Mouse (Mus musculus): ENCODE measurements around the gene Abhd8. TPM values are rescaled to one million over a fixed set of nuclear protein-coding genes. Genes with fewer than 3 reads are reported as not detected.

The Abhd8 gene
- total RNA-seq (2014; fragmentation: Nextera tagmentation) (2.6 and 3.9 TPM in 2 replicates), total RNA-seq (2017) (4.5 and 5.0 TPM in 2 replicates), polyA plus RNA-seq (2012) (17.0 and 20.9 TPM in 2 replicates)

DNA sequence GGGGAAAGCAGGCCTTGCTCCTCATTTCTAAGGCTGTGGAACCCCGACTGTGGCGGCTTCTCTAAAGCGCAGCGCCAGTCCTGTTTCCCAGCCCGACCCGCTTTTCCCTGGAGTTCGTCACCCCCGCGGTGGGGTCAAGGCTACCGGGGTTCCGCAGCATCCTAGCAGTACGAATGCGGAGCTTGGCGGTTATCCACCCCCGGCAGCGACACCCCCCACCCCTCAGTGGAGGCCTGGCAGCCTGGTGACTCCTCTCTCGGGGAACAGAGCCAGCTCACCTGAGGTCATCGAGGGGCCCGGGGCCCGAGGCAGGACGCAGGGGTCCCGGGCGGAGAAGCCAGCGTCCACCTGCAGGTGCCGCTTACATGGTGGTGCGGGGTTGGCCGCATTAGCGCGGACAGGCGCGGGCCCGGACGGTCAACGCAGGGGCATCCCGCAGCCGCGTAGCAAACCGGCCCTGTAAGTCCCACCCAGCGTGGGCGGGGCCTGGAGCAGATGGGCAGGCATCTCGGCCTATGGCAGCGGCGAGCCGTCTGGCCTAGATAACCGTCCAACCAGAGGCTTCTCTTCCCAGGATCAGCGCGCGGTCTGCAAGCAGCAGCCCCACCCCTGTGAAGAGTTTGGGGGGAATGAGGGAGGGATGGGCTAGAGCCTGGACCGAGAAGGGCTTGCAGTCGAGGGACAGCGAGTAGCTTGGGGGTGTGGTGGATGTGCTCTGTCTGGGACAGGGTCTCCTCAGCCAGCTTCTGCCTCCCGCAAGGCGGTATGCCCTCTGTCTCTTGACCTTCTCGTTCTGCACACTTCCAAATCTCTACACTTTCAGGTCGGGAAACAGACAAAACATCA, at the start of gene Abhd8:
Gene Abhd8, minus strand, starts transcription at position 468 of the 846 bp plus-strand sequence.
- ATAC-seq (ENCODE audit: extremely low read depth, insufficient number of reproducible peaks, low FRiP score, poor library complexity, severe bottlenecking) = peak; percentile 69
- H3K36me3 ChIP-seq (replicated peaks) = peaks cover 47% of the 10 kb centered on the region
- H3K27me3 ChIP-seq (ENCODE audit: insufficient read depth, low read length) = no peaks in the 10 kb centered on the region
- H3K9me3 ChIP-seq (replicated peaks) = 0 out of 2 replicates have a peak, but pooled peaks cover 2% of the 10 kb centered on the region
- H3K4me3 ChIP-seq (ENCODE audit: low read depth, low read length) = peak within 1 kb of the TSS; percentile 77
- no peak for TF ChIP-seq POLR2AphosphoS5 (IDR thresholded peaks at IDR 0.05; ENCODE audit: insufficient replicate concordance, low read depth, low read length)
- no peak for TF ChIP-seq GATA2 (IDR thresholded peaks at IDR 0.05; ENCODE audit: borderline replicate concordance, low read depth, low read length)
- TF ChIP-seq CTCF (IDR thresholded peaks at IDR 0.05; ENCODE audit: low read depth, low read length) = no peak
- TF ChIP-seq GATA1 (IDR thresholded peaks at IDR 0.05; ENCODE audit: borderline replicate concordance, low read length) = no peak
- no peak for TF ChIP-seq TAL1 (conservative IDR thresholded peaks at IDR 0.05; ENCODE audit: low read depth, low read length)
- H3K4me1 ChIP-seq (ENCODE audit: insufficient read depth, low read depth, low read length) = peaks cover 52% of the 10 kb centered on the region
- DNase-seq (ENCODE audit: low spot score) = peak; percentile 91

GRCm38 (mm10) chr8:71511644-71512043, 48.2 kb upstream of the Abhd8 start, which contains the start of gene Plvap:
Gene Plvap (minus strand): TSS chr8:71511752.
- no peaks in the 10 kb centered on the region for H3K9me3 ChIP-seq (replicated peaks)
- DNase-seq (ENCODE audit: low spot score) = no peak
- no peak within 1 kb of the TSS; the same call in 1 of the 2 replicates for H3K4me3 ChIP-seq (ENCODE audit: low read depth, low read length)
- peak; percentile 15; the same call in 1 of the 2 replicates for ATAC-seq (ENCODE audit: extremely low read depth, insufficient number of reproducible peaks, low FRiP score, poor library complexity, severe bottlenecking)
- peaks cover 51% of the 10 kb centered on the region for H3K27me3 ChIP-seq (ENCODE audit: insufficient read depth, low read length)
- TF ChIP-seq GATA2 (IDR thresholded peaks at IDR 0.05; ENCODE audit: borderline replicate concordance, low read depth, low read length) (no peak), POLR2AphosphoS5 (IDR thresholded peaks at IDR 0.05; ENCODE audit: insufficient replicate concordance, low read depth, low read length) (no peak), CTCF (IDR thresholded peaks at IDR 0.05; ENCODE audit: low read depth, low read length) (no peak), TAL1 (conservative IDR thresholded peaks at IDR 0.05; ENCODE audit: low read depth, low read length) (no peak), GATA1 (IDR thresholded peaks at IDR 0.05; ENCODE audit: borderline replicate concordance, low read length) (no peak)
- peaks cover 17% of the 10 kb centered on the region for H3K4me1 ChIP-seq (ENCODE audit: insufficient read depth, low read depth, low read length)
- no peaks in the 10 kb centered on the region for H3K36me3 ChIP-seq (replicated peaks)

- Histone ChIP-seq H3K4me3 (ENCODE audit: low read depth, low read length) (no peak overlapping the region), H3K36me3 (replicated peaks) (no peaks in the 10 kb centered on the region), H3K27me3 (ENCODE audit: insufficient read depth, low read length) (peaks cover 60% of the 10 kb centered on the region), H3K9me3 (replicated peaks) (no peaks in the 10 kb centered on the region), H3K4me1 (ENCODE audit: insufficient read depth, low read depth, low read length) (peaks cover 17% of the 10 kb centered on the region)
- no peak for TF ChIP-seq POLR2AphosphoS5 (IDR thresholded peaks at IDR 0.05; ENCODE audit: insufficient replicate concordance, low read depth, low read length)
- TF ChIP-seq TAL1 (conservative IDR thresholded peaks at IDR 0.05; ENCODE audit: low read depth, low read length) = no peak
- no peak for TF ChIP-seq CTCF (IDR thresholded peaks at IDR 0.05; ENCODE audit: low read depth, low read length)
- TF ChIP-seq GATA1 (IDR thresholded peaks at IDR 0.05; ENCODE audit: borderline replicate concordance, low read length) = no peak
- no peak for TF ChIP-seq GATA2 (IDR thresholded peaks at IDR 0.05; ENCODE audit: borderline replicate concordance, low read depth, low read length)
- ATAC-seq (ENCODE audit: extremely low read depth, insufficient number of reproducible peaks, low FRiP score, poor library complexity, severe bottlenecking) (no peak), DNase-seq (ENCODE audit: low spot score) (no peak)
These were observed 45.9 kb upstream of the Abhd8 start for GRCm38 (mm10) chr8:71509316-71509715.

DNA sequence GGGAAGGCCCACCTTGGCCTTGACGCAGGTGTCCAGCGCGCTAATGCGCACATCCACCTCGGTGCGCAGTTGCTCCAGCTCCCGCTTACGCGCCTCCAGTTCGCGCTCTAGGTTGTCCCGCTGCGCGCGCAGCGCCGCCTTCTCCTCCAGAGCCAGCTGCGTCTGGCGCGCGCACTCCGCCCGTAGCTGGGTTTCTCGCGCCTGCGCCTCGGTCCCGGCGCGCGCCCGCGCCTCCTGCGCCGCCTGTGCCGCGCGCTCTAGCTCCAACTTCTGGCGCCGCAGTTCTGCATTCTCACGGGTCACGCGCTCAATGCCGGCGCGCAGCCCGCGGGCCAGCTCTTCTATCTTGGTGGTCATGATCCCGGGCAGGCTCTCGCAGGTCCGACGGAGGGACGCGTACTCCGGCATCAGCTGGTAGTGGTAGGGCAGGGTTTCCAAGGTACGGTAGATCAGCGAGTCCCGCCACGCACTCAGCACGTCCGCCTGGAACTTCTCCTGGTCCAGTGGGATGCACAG, 44.2 kb upstream of the Abhd8 start:
- TF ChIP-seq GATA2 (IDR thresholded peaks at IDR 0.05; ENCODE audit: borderline replicate concordance, low read depth, low read length) = no peak
- TF ChIP-seq TAL1 (conservative IDR thresholded peaks at IDR 0.05; ENCODE audit: low read depth, low read length) = no peak
- TF ChIP-seq POLR2AphosphoS5 (IDR thresholded peaks at IDR 0.05; ENCODE audit: insufficient replicate concordance, low read depth, low read length) = no peak
- TF ChIP-seq CTCF (IDR thresholded peaks at IDR 0.05; ENCODE audit: low read depth, low read length) = no peak
- no peak for TF ChIP-seq GATA1 (IDR thresholded peaks at IDR 0.05; ENCODE audit: borderline replicate concordance, low read length)
- Histone ChIP-seq H3K27me3 (ENCODE audit: insufficient read depth, low read length) (peaks cover 53% of the 10 kb centered on the region), H3K36me3 (replicated peaks) (no peaks in the 10 kb centered on the region), H3K4me1 (ENCODE audit: insufficient read depth, low read depth, low read length) (peaks cover 13% of the 10 kb centered on the region), H3K9me3 (replicated peaks) (no peaks in the 10 kb centered on the region), H3K4me3 (ENCODE audit: low read depth, low read length) (0 out of 2 replicates have a peak overlapping the region, but pooled peaks have one; percentile 30)
- no peak for ATAC-seq (ENCODE audit: extremely low read depth, insufficient number of reproducible peaks, low FRiP score, poor library complexity, severe bottlenecking)
- no peak for DNase-seq (ENCODE audit: low spot score)

- Histone ChIP-seq H3K36me3 (replicated peaks) (no peaks in the 10 kb centered on the region), H3K27me3 (ENCODE audit: insufficient read depth, low read length) (peaks cover 42% of the 10 kb centered on the region), H3K4me1 (ENCODE audit: insufficient read depth, low read depth, low read length) (no peaks in the 10 kb centered on the region; the same call in 1 of the 2 replicates), H3K4me3 (ENCODE audit: low read depth, low read length) (no peak overlapping the region), H3K9me3 (replicated peaks) (no peaks in the 10 kb centered on the region)
- DNase-seq (ENCODE audit: low spot score) (no peak), ATAC-seq (ENCODE audit: extremely low read depth, insufficient number of reproducible peaks, low FRiP score, poor library complexity, severe bottlenecking) (no peak)
- TF ChIP-seq GATA2 (IDR thresholded peaks at IDR 0.05; ENCODE audit: borderline replicate concordance, low read depth, low read length) (no peak), CTCF (IDR thresholded peaks at IDR 0.05; ENCODE audit: low read depth, low read length) (no peak)
These were observed 42.5 kb upstream of the Abhd8 start for GRCm38 (mm10) chr8:71505979-71506378.

DNA sequence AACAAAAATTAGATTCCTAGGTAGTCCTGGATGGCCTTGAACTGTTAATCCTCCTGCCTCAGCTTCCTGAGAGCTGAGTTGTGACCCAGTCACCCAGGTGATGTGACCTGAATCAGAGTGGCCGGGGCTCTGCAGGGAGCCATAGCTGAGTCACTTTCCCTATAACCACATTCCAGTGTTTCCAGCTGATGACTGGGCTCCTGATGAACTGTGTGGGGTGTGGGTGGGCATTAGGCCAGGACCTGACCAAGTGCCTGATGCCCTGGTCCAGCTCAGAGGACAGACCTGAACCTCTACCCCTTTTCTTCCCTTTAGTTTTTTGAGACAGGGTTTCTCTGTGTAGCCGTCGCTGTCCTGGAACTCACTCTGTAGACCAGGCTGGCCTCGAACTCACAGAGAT, 41.9 kb upstream of the Abhd8 start:
- no peak for ATAC-seq (ENCODE audit: extremely low read depth, insufficient number of reproducible peaks, low FRiP score, poor library complexity, severe bottlenecking)
- H3K4me1 ChIP-seq (ENCODE audit: insufficient read depth, low read depth, low read length) = no peaks in the 10 kb centered on the region; the same call in 1 of the 2 replicates
- H3K4me3 ChIP-seq (ENCODE audit: low read depth, low read length) = no peak overlapping the region
- no peaks in the 10 kb centered on the region for H3K36me3 ChIP-seq (replicated peaks)
- TF ChIP-seq GATA2 (IDR thresholded peaks at IDR 0.05; ENCODE audit: borderline replicate concordance, low read depth, low read length) = no peak
- TF ChIP-seq CTCF (IDR thresholded peaks at IDR 0.05; ENCODE audit: low read depth, low read length) = no peak
- TF ChIP-seq POLR2AphosphoS5 (IDR thresholded peaks at IDR 0.05; ENCODE audit: insufficient replicate concordance, low read depth, low read length) = no peak
- TF ChIP-seq GATA1 (IDR thresholded peaks at IDR 0.05; ENCODE audit: borderline replicate concordance, low read length) = no peak
- no peak for TF ChIP-seq TAL1 (conservative IDR thresholded peaks at IDR 0.05; ENCODE audit: low read depth, low read length)
- DNase-seq (ENCODE audit: low spot score) = no peak
- H3K27me3 ChIP-seq (ENCODE audit: insufficient read depth, low read length) = peaks cover 39% of the 10 kb centered on the region
- H3K9me3 ChIP-seq (replicated peaks) = no peaks in the 10 kb centered on the region

All from G1E (cell line).